19 mouse cellular contexts compared by ENCODE assay signal in the genomic region with DNA sequence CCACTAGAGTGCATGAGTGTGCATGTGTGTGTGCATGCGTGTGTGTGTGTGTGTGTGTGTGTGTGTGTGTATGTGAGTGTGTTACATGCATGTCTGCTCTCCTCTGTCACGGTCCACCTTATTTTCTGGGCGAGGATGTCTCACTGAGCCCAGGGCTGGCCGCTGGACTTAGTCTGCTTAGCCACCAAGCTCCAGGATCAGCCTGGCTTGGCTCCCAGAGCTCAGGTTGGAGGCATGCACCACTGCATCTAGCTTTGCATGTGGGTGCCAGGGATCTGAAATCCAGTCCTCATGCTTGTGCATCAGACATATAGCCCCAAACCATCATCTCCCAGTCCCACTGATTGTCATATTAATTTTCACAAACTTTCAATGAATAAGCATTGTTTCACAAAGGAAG. TPM values are rescaled to one million over a fixed set of nuclear protein-coding genes. Genes with fewer than 3 reads are reported as not detected.
"Had no signal": no experiment of that assay in that cellular context is flagged by ENCODE, and none has a peak within 500 bp of the region (broad histone marks: within the 10 kb centered on the region; RNA-seq: fewer than 3 reads in every experiment).

No protein-coding gene starts in this region.

- H3K27ac ChIP-seq: midbrain, embryonic 10.5 days; midbrain, embryonic 12.5 days; neural tube, embryonic 13.5 days; neural tube, embryonic 15.5 days had no signal

- H3K4me3 ChIP-seq: midbrain, embryonic 10.5 days; midbrain, embryonic 12.5 days; myocyte; neural tube, embryonic 13.5 days; neural tube, embryonic 15.5 days had no signal

- H3K27me3 ChIP-seq: midbrain, embryonic 12.5 days; neural tube, embryonic 13.5 days; neural tube, embryonic 15.5 days had no signal

- H3K4me1 ChIP-seq: midbrain, embryonic 10.5 days; midbrain, embryonic 12.5 days; neural tube, embryonic 13.5 days; neural tube, embryonic 15.5 days had no signal

- DNase-seq: lung, embryonic 14.5 days; lung, postnatal 10 days; lung, postnatal 4 days; midbrain, embryonic 14.5 days; retina, postnatal 1 day; right cerebral cortex, adult 18-20 months; right cerebral cortex, postnatal 25 days; right cerebral cortex, postnatal 4 days; spleen, adult 18-20 months; thymus, adult 18-20 months; thymus, postnatal 14 days; thymus, postnatal 36 days had no signal

RNA-seq across cellular contexts. Expression of a gene that starts 2.3 kb away (rescaled TPM):
- total RNA-seq: megakaryocyte-erythroid progenitor cell, adult 5-6 weeks had no signal
- polyA plus RNA-seq: small intestine, adult 2 months had no signal
